Mouse (Mus musculus) small intestine, adult 2 months (tissue): ENCODE data around the gene Cgrrf1. TPM values are rescaled to one million over a fixed set of nuclear protein-coding genes. Genes with fewer than 3 reads are reported as not detected.
A peak's percentile ranks its signal among the peaks of the same experiment; 100 is the strongest.

Source experiments
- H3K27ac ChIP-seq: fragments of 200-500 bp; 2 replicates; pipeline ENCODE4 v1.5.1; 2012; ENCODE audit warnings: low read depth, low read length, control low read depth, inconsistent platforms; ENCODE audit not compliant: insufficient read depth
- H3K27me3 ChIP-seq: fragments of 200-500 bp; 2 replicates; pipeline ENCODE4 v1.6.1; 2012; ENCODE audit warnings: mild to moderate bottlenecking, moderate library complexity, low read length, inconsistent platforms; ENCODE audit not compliant: control insufficient read depth, insufficient read depth
- H3K36me3 ChIP-seq: fragments of 200-500 bp; 2 replicates; pipeline ENCODE4 v1.6.1; 2012; ENCODE audit warnings: mild to moderate bottlenecking, low read length, control low read depth, inconsistent platforms; ENCODE audit not compliant: control insufficient read depth, insufficient read depth
- H3K4me1 ChIP-seq: fragments of 200-500 bp; 2 replicates; pipeline ENCODE4 v1.6.1; 2012; ENCODE audit warnings: low read length, inconsistent platforms, mixed read lengths; ENCODE audit not compliant: control insufficient read depth, insufficient read depth, insufficient read length
- H3K4me3 ChIP-seq: fragments of 200-500 bp; 2 replicates; pipeline ENCODE4 v1.5.1; 2012; ENCODE audit warnings: low read depth, mild to moderate bottlenecking, control low read depth, inconsistent platforms, low read length, moderate library complexity
- CTCF ChIP-seq: fragments of 200-500 bp; IDR thresholded peaks from 2 replicates; pipeline ENCODE4 v1.5.1; 2012; ENCODE audit warnings: low read depth, mild to moderate bottlenecking, control low read depth, inconsistent platforms, low read length, moderate library complexity, mixed read lengths; ENCODE audit not compliant: insufficient replicate concordance, insufficient read length; ENCODE audit errors: extremely low read depth
- POLR2A ChIP-seq: fragments of 200-500 bp; IDR thresholded peaks from 2 replicates; pipeline ENCODE4 v1.6.1; 2012; ENCODE audit warnings: low read depth, mild to moderate bottlenecking, control low read depth, inconsistent platforms, low read length, moderate library complexity
- WGBS: fragments of 180-500 bp; shearing (Covaris S2); methylation state at CpG from one replicate; pipeline ENCODE4 v1.1.7; 2018; 5-methylcytosine and 5-hydroxymethylcytosine counted together
- polyA plus RNA-seq: library from polyadenylated mRNA; depleted of rRNA; stranded (reverse); fragments of >200 nt; gene quantifications from 2 replicates; pipeline ENCODE4 v1.2.3, GENCODE M21; 2012

The Cgrrf1 gene
- polyA plus RNA-seq, 1 experiment = 10.3 TPM

GRCm38 (mm10) chr14:46848063-46848590 is 16.2 kb downstream of the Cgrrf1 start:
- Histone ChIP-seq H3K36me3 (peaks cover 15% of the 10 kb centered on the region), H3K27ac (no peak overlapping the region), H3K27me3 (no peaks in the 10 kb centered on the region), H3K4me3 (no peak overlapping the region), H3K4me1 (no peaks in the 10 kb centered on the region)
- 60% methylated on average over 4 of the region's 4 CpGs for WGBS
- TF ChIP-seq CTCF (no peak), POLR2A (no peak)

DNA sequence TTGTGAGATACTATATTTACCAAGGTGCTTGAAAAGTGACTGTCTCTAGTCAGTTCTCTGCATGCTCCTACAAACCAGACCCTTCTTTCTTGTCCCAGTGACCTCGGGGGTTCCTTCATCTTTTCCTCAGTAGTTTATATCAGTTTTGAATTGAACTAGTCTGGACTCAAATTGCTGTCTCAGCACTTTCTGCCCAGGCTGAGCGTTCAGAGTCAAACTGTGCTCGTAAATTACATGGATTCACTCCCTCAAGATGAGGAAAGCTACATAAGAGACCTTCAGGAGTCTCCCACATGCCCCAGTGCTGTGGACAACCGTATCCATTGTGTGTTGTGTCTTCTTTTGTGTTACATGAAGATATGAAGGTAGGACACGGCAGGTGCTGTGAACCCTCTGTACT is 16.8 kb downstream of the Cgrrf1 start:
- Histone ChIP-seq H3K27ac (no peak overlapping the region), H3K36me3 (peaks cover 16% of the 10 kb centered on the region), H3K4me3 (no peak overlapping the region), H3K27me3 (no peaks in the 10 kb centered on the region), H3K4me1 (no peaks in the 10 kb centered on the region)
- 80% methylated on average over 5 of the region's 5 CpGs for WGBS
- TF ChIP-seq CTCF = no peak
- no peak for TF ChIP-seq POLR2A

DNA sequence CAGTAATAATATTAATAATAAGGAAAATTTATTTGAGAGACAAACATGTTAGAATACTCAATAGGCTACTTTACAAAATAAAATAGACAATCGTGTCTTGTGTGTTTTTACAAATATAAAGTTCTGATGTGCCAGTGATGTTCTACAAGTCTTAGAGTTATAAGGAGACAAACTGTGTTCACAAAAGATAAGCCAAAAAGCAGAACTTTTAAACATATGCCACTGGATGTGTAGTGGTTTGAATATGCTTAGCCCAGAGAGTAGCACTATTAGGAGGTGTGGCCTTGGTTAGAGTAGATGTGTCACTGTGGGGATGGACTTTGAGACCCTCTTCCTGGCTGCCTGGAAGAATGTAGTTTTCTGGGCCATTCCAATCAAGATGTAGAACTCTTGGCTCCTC is 17.8 kb downstream of the Cgrrf1 start:
- Histone ChIP-seq H3K4me3 (no peak overlapping the region), H3K27ac (no peak overlapping the region), H3K27me3 (no peaks in the 10 kb centered on the region), H3K4me1 (no peaks in the 10 kb centered on the region), H3K36me3 (peaks cover 17% of the 10 kb centered on the region)
- TF ChIP-seq POLR2A (no peak), CTCF (no peak)
- WGBS = 92% methylated on average over 1 of the region's 1 CpGs

DNA sequence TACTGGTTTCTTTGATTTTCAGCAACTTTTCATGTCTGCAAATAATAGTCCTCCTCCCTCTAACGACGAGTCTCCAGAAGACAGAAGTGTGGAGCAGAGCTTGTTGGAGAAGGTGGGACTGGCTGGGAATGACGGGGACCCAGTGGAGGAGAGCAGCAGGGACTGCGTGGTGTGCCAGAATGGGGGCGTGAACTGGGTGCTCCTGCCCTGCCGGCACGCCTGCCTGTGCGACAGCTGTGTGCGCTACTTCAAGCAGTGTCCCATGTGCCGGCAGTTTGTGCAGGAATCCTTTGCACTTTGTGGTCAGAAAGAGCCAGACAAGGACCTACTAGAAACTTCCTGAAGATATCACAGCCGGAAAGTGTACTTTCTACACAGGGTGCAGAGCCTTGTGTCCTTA is 21.8 kb downstream of the Cgrrf1 start:
- no peak for TF ChIP-seq CTCF
- no peak for TF ChIP-seq POLR2A
- Histone ChIP-seq H3K4me3 (no peak overlapping the region), H3K36me3 (peaks cover 6% of the 10 kb centered on the region; the same call in 1 of the 2 replicates), H3K27me3 (no peaks in the 10 kb centered on the region), H3K4me1 (no peaks in the 10 kb centered on the region), H3K27ac (no peak overlapping the region)
- 85% methylated on average over 11 of the region's 11 CpGs for WGBS

DNA sequence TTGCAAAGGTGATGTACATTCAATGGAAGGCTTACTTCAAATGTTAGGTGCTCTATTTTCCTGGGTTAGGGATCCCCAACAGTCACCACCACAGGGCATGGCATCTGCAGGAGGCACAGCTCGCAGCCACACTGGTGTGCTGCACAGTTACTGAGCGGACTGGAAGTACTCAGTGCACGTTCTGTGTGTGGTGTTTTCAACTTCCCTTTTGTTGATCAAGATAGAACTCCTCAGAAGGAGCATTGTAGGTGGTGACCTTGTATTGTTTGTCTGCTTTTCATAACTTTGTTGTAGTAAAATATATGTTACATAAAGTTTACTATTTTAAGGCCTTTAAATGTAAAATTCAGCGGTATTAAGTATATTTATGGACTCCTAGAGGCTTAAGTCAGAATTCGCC is 31.0 kb downstream of the Cgrrf1 start:
- 88% methylated on average over 5 of the region's 5 CpGs for WGBS
- Histone ChIP-seq H3K27me3 (no peaks in the 10 kb centered on the region), H3K4me3 (no peak overlapping the region), H3K36me3 (no peaks in the 10 kb centered on the region), H3K4me1 (no peaks in the 10 kb centered on the region), H3K27ac (no peak overlapping the region)
- TF ChIP-seq CTCF (no peak), POLR2A (no peak)

DNA sequence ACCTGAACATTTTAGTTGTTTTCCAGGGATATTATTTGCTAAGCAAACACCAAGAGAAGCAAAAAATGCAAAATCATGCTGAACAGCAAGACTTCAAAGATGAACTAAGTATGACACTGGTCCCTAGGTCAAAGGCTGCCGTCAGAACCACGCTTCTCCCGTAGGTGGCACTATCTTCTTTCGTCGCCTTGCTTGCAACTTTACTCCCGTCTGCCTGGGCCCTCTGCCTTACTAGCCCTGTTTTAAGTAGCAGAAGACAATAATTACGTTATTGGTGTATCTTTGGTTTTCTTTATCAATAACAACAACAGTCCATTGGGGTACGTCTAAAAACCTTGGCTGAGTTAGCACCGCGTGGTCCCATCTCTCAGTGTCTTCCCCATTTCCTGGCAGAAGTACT is 49.0 kb downstream of the Cgrrf1 start:
- H3K27ac ChIP-seq = no peak overlapping the region
- H3K4me1 ChIP-seq = peaks cover 20% of the 10 kb centered on the region
- WGBS = 8% methylated on average over 10 of the region's 10 CpGs
- no peaks in the 10 kb centered on the region for H3K36me3 ChIP-seq
- TF ChIP-seq POLR2A (no peak), CTCF (peak; percentile 72; the same call in 1 of the 2 replicates)
- no peak overlapping the region for H3K4me3 ChIP-seq
- peaks cover 36% of the 10 kb centered on the region for H3K27me3 ChIP-seq

GRCm38 (mm10) chr14:46881581-46882430 is 49.9 kb downstream of the Cgrrf1 start:
- no peak for TF ChIP-seq POLR2A
- no peak for TF ChIP-seq CTCF
- peaks cover 20% of the 10 kb centered on the region for H3K4me1 ChIP-seq
- peaks cover 36% of the 10 kb centered on the region for H3K27me3 ChIP-seq
- peak overlapping the region; percentile 67 for H3K4me3 ChIP-seq
- no peaks in the 10 kb centered on the region for H3K36me3 ChIP-seq
- peak overlapping the region; percentile 46; the same call in 1 of the 2 replicates for H3K27ac ChIP-seq
- 13% methylated on average over 40 of the region's 40 CpGs for WGBS
